Mouse (Mus musculus) macrophage (primary cell): ENCODE measurements around the gene Slc35f5. TPM values are rescaled to one million over a fixed set of nuclear protein-coding genes. Genes with fewer than 3 reads are reported as not detected.

Source experiments
- H3K27ac ChIP-seq: fragments of 350-480 bp; formaldehyde crosslinking; 2 replicates; pipeline ENCODE4 v1.9.0; 2021
- H3K36me3 ChIP-seq: fragments of 350-480 bp; formaldehyde crosslinking; 2 replicates; pipeline ENCODE4 v1.9.0; 2021; ENCODE audit errors: inconsistent target
- H3K4me3 ChIP-seq: fragments of 350-480 bp; formaldehyde crosslinking; 2 replicates; pipeline ENCODE4 v1.9.0; 2021; ENCODE audit errors: inconsistent target
- H3K79me2 ChIP-seq: fragments of 350-480 bp; formaldehyde crosslinking; 2 replicates; pipeline ENCODE4 v1.9.0; 2021; ENCODE audit errors: inconsistent target
- WGBS: methylation state at CpG from one replicate; pipeline ENCODE4 v1.1.7; 2026; ENCODE audit warnings: inconsistent platforms; ENCODE audit not compliant: missing documents; 5-methylcytosine and 5-hydroxymethylcytosine counted together
- polyA plus RNA-seq: library from polyadenylated mRNA; stranded (reverse); fragments of 250-400 nt; gene quantifications from 3 replicates; pipeline ENCODE4 v1.2.4, GENCODE M21; 2018; ENCODE audit warnings: inconsistent platforms

The Slc35f5 gene
- polyA plus RNA-seq, 1 experiment from 2014 or later, result 38.8 TPM

DNA sequence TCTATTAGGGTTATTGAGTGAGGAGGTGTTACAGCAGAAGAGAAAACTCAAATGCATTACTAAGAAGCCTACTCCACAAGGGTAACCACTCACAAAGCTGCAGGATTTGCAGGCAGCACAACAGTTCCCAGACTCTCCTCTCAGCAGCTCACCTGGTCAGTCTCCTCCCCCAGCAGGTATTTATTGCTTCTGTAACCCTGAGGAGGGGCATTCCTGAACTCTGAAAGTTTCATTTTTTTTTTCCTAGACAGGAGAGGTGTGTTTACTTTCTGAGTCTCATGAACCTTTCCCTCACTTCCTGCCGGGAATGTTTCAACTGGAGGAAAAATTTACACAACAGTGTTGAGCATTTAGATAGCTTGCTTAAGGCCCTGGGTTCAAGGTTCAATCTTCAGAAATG lies 10.0 kb upstream of the Slc35f5 start:
- H3K27ac ChIP-seq, result no peak overlapping the region
- H3K36me3 ChIP-seq, result no peaks in the 10 kb centered on the region
- WGBS, result no CpG with 5 or more reads among the region's 1 CpGs
- no peaks in the 10 kb centered on the region for H3K79me2 ChIP-seq
- no peak overlapping the region for H3K4me3 ChIP-seq

GRCm38 (mm10) chr1:125551564-125551963 lies 8.8 kb upstream of the Slc35f5 start:
- Histone ChIP-seq H3K4me3 (no peak overlapping the region), H3K27ac (no peak overlapping the region), H3K79me2 (no peaks in the 10 kb centered on the region), H3K36me3 (no peaks in the 10 kb centered on the region)
- WGBS, result 93% methylated on average over 2 of the region's 2 CpGs

- H3K27ac ChIP-seq, result peak overlapping the region; percentile 97
- peak overlapping the region; percentile 29; the same call in 1 of the 2 replicates for H3K4me3 ChIP-seq
- no peaks in the 10 kb centered on the region for H3K36me3 ChIP-seq
- peaks cover 32% of the 10 kb centered on the region for H3K79me2 ChIP-seq
- 26% methylated on average over 3 of the region's 3 CpGs for WGBS
Observed at GRCm38 (mm10) chr1:125559261-125559660, 1.1 kb upstream of the Slc35f5 start.

DNA sequence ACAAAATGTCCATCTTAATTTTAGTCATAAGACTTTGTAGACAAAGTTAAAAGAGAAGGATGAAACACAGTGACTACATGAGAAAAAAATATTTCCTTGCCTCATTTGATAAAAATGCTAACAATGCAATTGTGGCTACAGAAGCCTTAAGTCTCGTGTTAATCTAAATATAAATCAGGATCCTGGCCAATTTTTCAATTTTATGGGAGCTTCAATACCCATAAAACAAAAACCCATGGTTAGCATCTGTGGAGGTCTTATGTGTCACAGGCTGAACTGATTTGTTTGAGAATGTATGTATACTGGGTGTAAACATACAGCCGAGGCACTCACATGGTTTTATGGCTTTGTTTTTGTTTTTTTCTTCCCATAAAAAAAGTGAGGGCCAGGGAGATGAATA lies 674 bp upstream of the Slc35f5 start:
- WGBS, result 3% methylated on average over 2 of the region's 2 CpGs
- H3K4me3 ChIP-seq, result peak overlapping the region; percentile 29
- peak overlapping the region; percentile 97 for H3K27ac ChIP-seq
- no peaks in the 10 kb centered on the region; the same call in 1 of the 2 replicates for H3K36me3 ChIP-seq
- H3K79me2 ChIP-seq, result peaks cover 36% of the 10 kb centered on the region

GRCm38 (mm10) chr1:125561206-125561605 lies 811 bp downstream of the Slc35f5 start:
- peak overlapping the region; percentile 51 for H3K27ac ChIP-seq
- peaks cover 11% of the 10 kb centered on the region for H3K36me3 ChIP-seq
- 3% methylated on average over 29 of the region's 29 CpGs for WGBS
- peaks cover 46% of the 10 kb centered on the region for H3K79me2 ChIP-seq
- peak overlapping the region; percentile 71 for H3K4me3 ChIP-seq

DNA sequence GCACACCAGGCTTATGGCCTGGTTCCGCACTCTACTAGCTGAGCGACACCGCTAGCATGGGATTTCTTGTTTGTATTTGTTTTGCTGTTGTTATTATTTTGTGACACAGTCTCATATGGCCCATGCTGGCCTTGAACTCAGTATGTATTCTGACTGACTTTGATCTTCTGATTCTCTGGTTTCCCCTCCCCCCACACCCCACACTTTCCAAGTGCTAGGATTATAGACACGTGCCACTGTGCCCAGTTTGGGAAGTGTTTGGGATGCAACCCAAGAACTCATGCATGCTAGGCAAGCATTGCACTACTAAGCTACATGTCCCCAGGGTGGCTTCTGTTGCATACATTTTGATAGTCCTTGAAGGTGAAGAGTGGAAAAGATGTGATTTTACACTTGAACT lies 1.4 kb downstream of the Slc35f5 start:
- Histone ChIP-seq H3K79me2 (peaks cover 46% of the 10 kb centered on the region), H3K4me3 (peak overlapping the region; percentile 71), H3K36me3 (peaks cover 17% of the 10 kb centered on the region), H3K27ac (no peak overlapping the region)
- WGBS, result 96% methylated on average over 4 of the region's 4 CpGs

GRCm38 (mm10) chr1:125568126-125568525 lies 7.7 kb downstream of the Slc35f5 start:
- Histone ChIP-seq H3K4me3 (no peak overlapping the region), H3K36me3 (peaks cover 66% of the 10 kb centered on the region), H3K79me2 (peaks cover 25% of the 10 kb centered on the region), H3K27ac (no peak overlapping the region)
- WGBS, result 92% methylated on average over 4 of the region's 4 CpGs

GRCm38 (mm10) chr1:125574219-125574618 lies 13.8 kb downstream of the Slc35f5 start:
- WGBS, result 72% methylated on average over 2 of the region's 2 CpGs
- H3K4me3 ChIP-seq, result no peak overlapping the region
- peaks cover 64% of the 10 kb centered on the region for H3K36me3 ChIP-seq
- H3K27ac ChIP-seq, result no peak overlapping the region
- H3K79me2 ChIP-seq, result no peaks in the 10 kb centered on the region

- H3K79me2 ChIP-seq, result no peaks in the 10 kb centered on the region
- peaks cover 64% of the 10 kb centered on the region for H3K36me3 ChIP-seq
Observed at GRCm38 (mm10) chr1:125575458-125576114, 15.2 kb downstream of the Slc35f5 start.

GRCm38 (mm10) chr1:125576965-125577364 lies 16.6 kb downstream of the Slc35f5 start:
- H3K27ac ChIP-seq, result peak overlapping the region; percentile 34
- H3K4me3 ChIP-seq, result no peak overlapping the region
- peaks cover 64% of the 10 kb centered on the region for H3K36me3 ChIP-seq
- no peaks in the 10 kb centered on the region for H3K79me2 ChIP-seq

More at GRCm38 (mm10) chr1:125575458-125576114, 15.2 kb downstream of the Slc35f5 start:
- WGBS, result 84% methylated on average over 10 of the region's 10 CpGs
- Histone ChIP-seq H3K4me3 (no peak overlapping the region), H3K27ac (no peak overlapping the region)

DNA sequence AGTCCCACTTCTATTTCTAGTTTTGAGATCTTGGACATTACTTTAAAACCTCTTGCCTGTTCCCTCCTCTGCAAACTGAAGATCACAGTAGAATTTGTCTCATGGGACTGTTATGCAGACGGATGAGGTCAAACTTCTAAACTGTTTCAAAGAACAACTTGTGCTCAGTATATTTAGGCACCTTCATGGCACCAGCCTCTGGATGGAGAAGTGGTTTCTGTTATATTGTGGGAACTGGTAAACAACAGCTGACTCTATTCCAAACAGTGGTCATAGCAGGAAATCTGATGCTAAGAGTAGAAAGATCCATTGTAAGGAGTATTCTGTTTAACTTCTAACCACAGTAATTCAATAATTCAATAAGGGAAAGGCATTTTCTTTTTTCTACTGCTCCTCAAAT lies 17.7 kb downstream of the Slc35f5 start:
- H3K79me2 ChIP-seq, result no peaks in the 10 kb centered on the region
- 93% methylated on average over 1 of the region's 1 CpGs for WGBS
- H3K27ac ChIP-seq, result no peak overlapping the region
- H3K36me3 ChIP-seq, result peaks cover 60% of the 10 kb centered on the region
- no peak overlapping the region for H3K4me3 ChIP-seq

GRCm38 (mm10) chr1:125581134-125581533 lies 20.7 kb downstream of the Slc35f5 start:
- Histone ChIP-seq H3K36me3 (peaks cover 60% of the 10 kb centered on the region), H3K4me3 (no peak overlapping the region), H3K79me2 (no peaks in the 10 kb centered on the region), H3K27ac (no peak overlapping the region)
- 91% methylated on average over 3 of the region's 3 CpGs for WGBS

DNA sequence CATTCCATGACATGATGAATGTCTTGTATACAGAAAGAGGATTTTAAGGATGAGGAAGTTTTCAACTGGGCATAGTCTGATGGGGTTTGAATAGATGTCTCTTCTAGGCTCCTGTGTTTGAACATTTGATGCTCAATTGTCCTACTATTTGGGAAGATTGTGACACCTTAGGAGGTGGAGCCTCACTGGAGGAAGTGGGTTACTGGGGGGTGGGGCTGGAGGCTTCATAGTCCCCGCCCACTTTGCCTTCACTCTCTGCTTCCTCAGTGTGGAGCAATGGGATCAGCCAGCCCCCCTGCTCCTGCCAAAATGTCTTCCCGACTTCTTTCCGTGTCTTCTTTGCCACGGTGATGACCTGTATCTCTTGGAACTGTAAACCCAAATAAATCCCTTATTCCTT lies 43.2 kb downstream of the Slc35f5 start:
- WGBS, result 80% methylated on average over 4 of the region's 4 CpGs
- H3K36me3 ChIP-seq, result no peaks in the 10 kb centered on the region
- H3K27ac ChIP-seq, result no peak overlapping the region
- no peaks in the 10 kb centered on the region for H3K79me2 ChIP-seq
- no peak overlapping the region for H3K4me3 ChIP-seq

GRCm38 (mm10) chr1:125607087-125607803 lies 46.9 kb downstream of the Slc35f5 start:
- Histone ChIP-seq H3K36me3 (no peaks in the 10 kb centered on the region), H3K79me2 (no peaks in the 10 kb centered on the region), H3K27ac (no peak overlapping the region), H3K4me3 (no peak overlapping the region)
- WGBS, result 42% methylated on average over 9 of the region's 10 CpGs

- no peaks in the 10 kb centered on the region for H3K79me2 ChIP-seq
- no peak overlapping the region for H3K4me3 ChIP-seq
- WGBS, result 92% methylated on average over 4 of the region's 4 CpGs
- H3K36me3 ChIP-seq, result no peaks in the 10 kb centered on the region
- H3K27ac ChIP-seq, result no peak overlapping the region
Observed at GRCm38 (mm10) chr1:125624376-125625076, 64.1 kb downstream of the Slc35f5 start.
